Mouse (Mus musculus): ENCODE results near the gene Atg5. TPM values are rescaled to one million over a fixed set of nuclear protein-coding genes. Genes with fewer than 3 reads are reported as not detected.

The Atg5 gene
- polyA plus RNA-seq, 1 experiment from 2014 or later: 52.8 TPM

GRCm38 (mm10) chr10:44392855-44393254, 124.7 kb downstream of the Atg5 start:
- DNase-seq (no peak), ATAC-seq (ENCODE audit: low FRiP score, low TSS enrichment) (no peak)
- Histone ChIP-seq H3K9me3 (ENCODE audit: control insufficient read depth, low read length) (no peaks in the 10 kb centered on the region), H3K4me2 (ENCODE audit: low read length) (no peak overlapping the region), H3K36me3 (ENCODE audit: control insufficient read depth, insufficient read depth, low read length) (no peaks in the 10 kb centered on the region), H3K4me1 (ENCODE audit: control insufficient read depth, insufficient read depth, low read length) (no peaks in the 10 kb centered on the region), H3K9ac (replicated peaks; ENCODE audit: low read length) (no peak overlapping the region), H3K27ac (replicated peaks; ENCODE audit: low read depth, low read length) (no peak overlapping the region), H3K27me3 (ENCODE audit: control insufficient read depth, insufficient read depth, low read length) (no peaks in the 10 kb centered on the region), H3K4me3 (replicated peaks; ENCODE audit: low read depth, low read length) (no peak overlapping the region)
- WGBS: 83% methylated on average over 8 of the region's 8 CpGs

GRCm38 (mm10) chr10:44400119-44400518, 132.0 kb downstream of the Atg5 start:
- 68% methylated on average over 3 of the region's 3 CpGs for WGBS
- no peaks in the 10 kb centered on the region for H3K4me1 ChIP-seq (ENCODE audit: control insufficient read depth, insufficient read depth, low read length)
- DNase-seq: no peak

GRCm38 (mm10) chr10:44400602-44401001, 132.4 kb downstream of the Atg5 start:
- Histone ChIP-seq H3K4me1 (ENCODE audit: control insufficient read depth, insufficient read depth, low read length) (no peaks in the 10 kb centered on the region), H3K27ac (replicated peaks; ENCODE audit: low read depth, low read length) (no peak overlapping the region), H3K4me3 (replicated peaks; ENCODE audit: low read depth, low read length) (no peak overlapping the region), H3K9ac (replicated peaks; ENCODE audit: low read length) (no peak overlapping the region), H3K9me3 (ENCODE audit: control insufficient read depth, low read length) (no peaks in the 10 kb centered on the region), H3K36me3 (ENCODE audit: control insufficient read depth, insufficient read depth, low read length) (no peaks in the 10 kb centered on the region), H3K27me3 (ENCODE audit: control insufficient read depth, insufficient read depth, low read length) (no peaks in the 10 kb centered on the region), H3K4me2 (ENCODE audit: low read length) (no peak overlapping the region)
- no peak for DNase-seq
- 63% methylated on average over 13 of the region's 13 CpGs for WGBS
- no peak for ATAC-seq (ENCODE audit: low FRiP score, low TSS enrichment)

More at GRCm38 (mm10) chr10:44400119-44400518, 132.0 kb downstream of the Atg5 start:
- Histone ChIP-seq H3K9ac (replicated peaks; ENCODE audit: low read length) (no peak overlapping the region), H3K4me3 (replicated peaks; ENCODE audit: low read depth, low read length) (no peak overlapping the region), H3K9me3 (ENCODE audit: control insufficient read depth, low read length) (no peaks in the 10 kb centered on the region), H3K36me3 (ENCODE audit: control insufficient read depth, insufficient read depth, low read length) (no peaks in the 10 kb centered on the region), H3K27ac (replicated peaks; ENCODE audit: low read depth, low read length) (no peak overlapping the region), H3K27me3 (ENCODE audit: control insufficient read depth, insufficient read depth, low read length) (no peaks in the 10 kb centered on the region), H3K4me2 (ENCODE audit: low read length) (no peak overlapping the region)
- ATAC-seq (ENCODE audit: low FRiP score, low TSS enrichment): no peak

GRCm38 (mm10) chr10:44401600-44401999, 133.4 kb downstream of the Atg5 start:
- H3K36me3 ChIP-seq (ENCODE audit: control insufficient read depth, insufficient read depth, low read length): no peaks in the 10 kb centered on the region
- H3K27me3 ChIP-seq (ENCODE audit: control insufficient read depth, insufficient read depth, low read length): no peaks in the 10 kb centered on the region
- no peak overlapping the region for H3K4me3 ChIP-seq (replicated peaks; ENCODE audit: low read depth, low read length)
- H3K4me1 ChIP-seq (ENCODE audit: control insufficient read depth, insufficient read depth, low read length): no peaks in the 10 kb centered on the region
- no peaks in the 10 kb centered on the region for H3K9me3 ChIP-seq (ENCODE audit: control insufficient read depth, low read length)
- H3K27ac ChIP-seq (replicated peaks; ENCODE audit: low read depth, low read length): no peak overlapping the region
- DNase-seq (no peak), ATAC-seq (ENCODE audit: low FRiP score, low TSS enrichment) (no peak)
- no peak overlapping the region for H3K9ac ChIP-seq (replicated peaks; ENCODE audit: low read length)
- H3K4me2 ChIP-seq (ENCODE audit: low read length): no peak overlapping the region
- 86% methylated on average over 10 of the region's 10 CpGs for WGBS

GRCm38 (mm10) chr10:44403415-44403814, 135.3 kb downstream of the Atg5 start:
- Histone ChIP-seq H3K4me2 (ENCODE audit: low read length) (no peak overlapping the region), H3K4me1 (ENCODE audit: control insufficient read depth, insufficient read depth, low read length) (no peaks in the 10 kb centered on the region), H3K36me3 (ENCODE audit: control insufficient read depth, insufficient read depth, low read length) (no peaks in the 10 kb centered on the region), H3K27ac (replicated peaks; ENCODE audit: low read depth, low read length) (no peak overlapping the region), H3K27me3 (ENCODE audit: control insufficient read depth, insufficient read depth, low read length) (no peaks in the 10 kb centered on the region), H3K9ac (replicated peaks; ENCODE audit: low read length) (no peak overlapping the region), H3K9me3 (ENCODE audit: control insufficient read depth, low read length) (no peaks in the 10 kb centered on the region), H3K4me3 (replicated peaks; ENCODE audit: low read depth, low read length) (no peak overlapping the region)
- DNase-seq (no peak), ATAC-seq (ENCODE audit: low FRiP score, low TSS enrichment) (no peak)
- 74% methylated on average over 7 of the region's 7 CpGs for WGBS

GRCm38 (mm10) chr10:44409054-44409453, 140.9 kb downstream of the Atg5 start:
- Histone ChIP-seq H3K27me3 (ENCODE audit: control insufficient read depth, insufficient read depth, low read length) (no peaks in the 10 kb centered on the region), H3K36me3 (ENCODE audit: control insufficient read depth, insufficient read depth, low read length) (no peaks in the 10 kb centered on the region), H3K9ac (replicated peaks; ENCODE audit: low read length) (no peak overlapping the region), H3K4me2 (ENCODE audit: low read length) (no peak overlapping the region), H3K4me3 (replicated peaks; ENCODE audit: low read depth, low read length) (no peak overlapping the region), H3K9me3 (ENCODE audit: control insufficient read depth, low read length) (no peaks in the 10 kb centered on the region), H3K4me1 (ENCODE audit: control insufficient read depth, insufficient read depth, low read length) (no peaks in the 10 kb centered on the region), H3K27ac (replicated peaks; ENCODE audit: low read depth, low read length) (no peak overlapping the region)
- DNase-seq (no peak), ATAC-seq (ENCODE audit: low FRiP score, low TSS enrichment) (no peak)
- WGBS: 87% methylated on average over 10 of the region's 10 CpGs

GRCm38 (mm10) chr10:44409958-44410357, 141.8 kb downstream of the Atg5 start:
- ATAC-seq (ENCODE audit: low FRiP score, low TSS enrichment) (no peak), DNase-seq (no peak)
- H3K27ac ChIP-seq (replicated peaks; ENCODE audit: low read depth, low read length): no peak overlapping the region
- H3K9ac ChIP-seq (replicated peaks; ENCODE audit: low read length): no peak overlapping the region
- H3K36me3 ChIP-seq (ENCODE audit: control insufficient read depth, insufficient read depth, low read length): no peaks in the 10 kb centered on the region
- H3K4me3 ChIP-seq (replicated peaks; ENCODE audit: low read depth, low read length): no peak overlapping the region
- 71% methylated on average over 11 of the region's 11 CpGs for WGBS
- H3K4me1 ChIP-seq (ENCODE audit: control insufficient read depth, insufficient read depth, low read length): no peaks in the 10 kb centered on the region
- no peaks in the 10 kb centered on the region for H3K9me3 ChIP-seq (ENCODE audit: control insufficient read depth, low read length)
- H3K27me3 ChIP-seq (ENCODE audit: control insufficient read depth, insufficient read depth, low read length): no peaks in the 10 kb centered on the region
- H3K4me2 ChIP-seq (ENCODE audit: low read length): no peak overlapping the region

MicroRNAs within 50 kb of the gene (microRNA counts, 519-probe panel; counts per million panel counts)
- microRNA mmu-miR-1929: not detected

Small RNA genes within 50 kb of the gene (microRNA-seq; reads per million reads assigned to microRNA genes)
- gene Mir1929: 3.1 reads per million, percentile 20 among the genes with 10 or more reads in this experiment

Other genes with a start within 250 kb of the Atg5 start
- gene Crybg1, start 119.5 kb upstream of the Atg5 start, polyA plus RNA-seq (2014; fragmentation: Nextera tagmentation; extraction: Ambion mirVana): 0.13 and 0.29 TPM in 2 replicates